Mouse (Mus musculus) cerebellum, adult 2 months (tissue): ENCODE data around the gene Gtpbp10. TPM values are rescaled to one million over a fixed set of nuclear protein-coding genes. Genes with fewer than 3 reads are reported as not detected.

ENCODE experiments used
- DNase-seq, 2 experiments: peaks; one replicate each; pipeline ENCODE4 v3.0.0; 2021
- H3K27ac ChIP-seq: fragments of 200-500 bp; 2 replicates; pipeline ENCODE4 v1.5.1; 2012; ENCODE audit warnings: low read length, control low read depth, inconsistent platforms; ENCODE audit not compliant: insufficient read depth
- H3K27me3 ChIP-seq: fragments of 200-500 bp; 2 replicates; pipeline ENCODE4 v1.6.1; 2012; ENCODE audit warnings: inconsistent platforms, mild to moderate bottlenecking, low read length, moderate library complexity; ENCODE audit not compliant: control insufficient read depth, insufficient read depth
- H3K4me1 ChIP-seq: fragments of 200-500 bp; 2 replicates; pipeline ENCODE4 v1.6.1; 2011; ENCODE audit warnings: low read length; ENCODE audit not compliant: control insufficient read depth, insufficient read depth
- H3K4me3 ChIP-seq: fragments of 200-500 bp; replicated peaks from 2 replicates; pipeline ENCODE3; 2011; ENCODE audit warnings: mild to moderate bottlenecking, low read depth, low read length, control low read depth; ENCODE audit not compliant: insufficient read depth
- CTCF ChIP-seq: fragments of 200-500 bp; IDR thresholded peaks from 2 replicates; pipeline ENCODE4 v1.5.1; 2011; ENCODE audit warnings: low read depth, mild to moderate bottlenecking, control low read depth, low read length, moderate library complexity, borderline replicate concordance; ENCODE audit not compliant: insufficient read depth
- POLR2A ChIP-seq: fragments of 200-500 bp; IDR thresholded peaks from 2 replicates; pipeline ENCODE4 v1.6.1; 2011; ENCODE audit warnings: low read length, control low read depth, borderline replicate concordance; ENCODE audit not compliant: insufficient read depth
- WGBS: fragments of 180-500 bp; shearing (Covaris S2); methylation state at CpG from one replicate; pipeline ENCODE4 v1.1.7; 2018; 5-methylcytosine and 5-hydroxymethylcytosine counted together
- polyA plus RNA-seq: library from polyadenylated mRNA; depleted of rRNA; stranded (reverse); fragments of >200 nt; gene quantifications from 2 replicates; pipeline ENCODE4 v1.2.3, GENCODE M21; 2012

Gene Gtpbp10
- polyA plus RNA-seq, 1 experiment = 9.2 TPM

DNA sequence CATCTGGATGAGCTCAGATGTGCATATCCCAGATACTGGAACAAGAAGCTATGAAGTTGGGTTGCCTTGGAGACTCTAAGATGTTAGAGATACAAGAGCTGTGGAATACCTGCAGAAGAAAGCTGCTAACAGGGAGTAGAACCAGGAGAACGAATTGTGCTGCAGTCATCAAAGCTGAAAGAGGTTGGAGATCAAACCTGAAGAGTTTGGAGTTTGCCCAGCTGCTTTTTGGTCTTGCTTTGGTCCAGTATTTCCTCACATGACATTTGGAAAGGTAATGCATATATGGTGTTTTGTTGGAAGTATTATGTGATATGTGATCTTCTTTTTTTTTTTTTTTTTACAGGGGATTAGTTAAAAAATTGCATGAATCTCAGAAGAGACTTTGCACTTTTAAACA is 23.2 kb downstream of the Gtpbp10 start:
- no peak for TF ChIP-seq POLR2A
- no peak for TF ChIP-seq CTCF
- DNase-seq = no peak
- H3K27ac ChIP-seq = no peak overlapping the region
- H3K27me3 ChIP-seq = no peaks in the 10 kb centered on the region
- H3K4me3 ChIP-seq = no peak overlapping the region
- no peaks in the 10 kb centered on the region for H3K4me1 ChIP-seq
- WGBS = 93% methylated on average over 1 of the region's 1 CpGs

DNA sequence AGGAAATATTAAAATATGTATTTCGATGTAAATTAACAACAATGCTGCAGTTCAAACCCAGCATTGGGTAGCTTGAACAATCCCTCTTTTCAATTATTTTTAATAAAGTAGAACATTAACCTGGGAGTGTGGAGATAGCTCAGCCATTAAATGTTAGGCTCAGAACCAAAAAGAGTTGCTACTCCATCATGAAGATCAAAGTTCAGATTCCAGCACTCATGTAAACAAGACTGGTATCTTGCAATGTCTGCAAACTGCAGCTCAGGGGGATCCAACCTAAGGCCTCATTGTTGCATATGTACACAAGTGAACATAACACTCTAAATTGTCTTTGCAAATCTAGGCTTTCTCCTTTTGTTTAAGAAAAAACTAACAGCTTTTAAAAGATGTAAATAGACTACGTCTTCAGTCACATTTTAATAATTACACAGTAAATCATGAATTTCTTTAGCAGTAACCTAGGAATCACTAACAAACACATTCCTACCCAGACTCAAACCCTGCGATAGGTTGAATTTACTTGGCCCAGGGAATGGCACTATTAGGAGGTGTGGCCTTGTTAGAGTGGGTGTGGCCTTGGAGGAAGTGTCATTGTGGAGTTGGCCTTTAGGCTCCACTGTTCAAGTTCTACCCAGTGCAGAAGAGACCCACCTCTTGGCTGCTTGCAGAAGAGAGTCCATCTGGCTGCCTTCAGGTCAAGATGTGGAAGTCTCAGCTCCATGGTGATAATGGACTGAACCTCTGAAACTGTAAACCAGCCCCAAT is 25.5 kb downstream of the Gtpbp10 start:
- Histone ChIP-seq H3K27ac (no peak overlapping the region), H3K27me3 (no peaks in the 10 kb centered on the region), H3K4me1 (no peaks in the 10 kb centered on the region), H3K4me3 (no peak overlapping the region)
- TF ChIP-seq POLR2A = no peak
- no peak for TF ChIP-seq CTCF
- DNase-seq = no peak
- WGBS = 93% methylated on average over 3 of the region's 3 CpGs

DNA sequence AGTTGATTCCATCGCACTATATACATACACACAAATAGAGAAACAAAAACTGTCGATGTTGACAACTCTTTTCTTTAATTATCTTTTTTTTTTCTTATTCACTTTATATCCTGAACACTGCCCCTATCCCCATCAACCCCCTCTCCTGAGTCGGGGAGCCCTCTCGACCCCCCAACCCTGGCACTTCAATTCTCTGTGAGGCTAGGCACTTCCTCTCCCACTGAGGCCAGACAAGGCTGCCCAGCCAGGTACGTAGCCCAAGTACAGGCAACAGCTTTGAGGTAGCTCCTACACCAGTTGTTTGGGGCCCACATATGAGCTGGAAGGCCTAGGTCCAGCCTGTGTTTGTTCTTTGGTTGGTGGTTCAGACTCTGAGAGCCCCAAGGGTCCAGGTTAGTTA is 43.9 kb downstream of the Gtpbp10 start:
- Histone ChIP-seq H3K27ac (no peak overlapping the region), H3K4me3 (no peak overlapping the region), H3K4me1 (peaks cover 6% of the 10 kb centered on the region; the same call in 1 of the 2 replicates), H3K27me3 (no peaks in the 10 kb centered on the region)
- WGBS = 83% methylated on average over 5 of the region's 5 CpGs
- peak in 1 of 2 experiments; percentile 26 for DNase-seq
- TF ChIP-seq CTCF (no peak), POLR2A (no peak)

DNA sequence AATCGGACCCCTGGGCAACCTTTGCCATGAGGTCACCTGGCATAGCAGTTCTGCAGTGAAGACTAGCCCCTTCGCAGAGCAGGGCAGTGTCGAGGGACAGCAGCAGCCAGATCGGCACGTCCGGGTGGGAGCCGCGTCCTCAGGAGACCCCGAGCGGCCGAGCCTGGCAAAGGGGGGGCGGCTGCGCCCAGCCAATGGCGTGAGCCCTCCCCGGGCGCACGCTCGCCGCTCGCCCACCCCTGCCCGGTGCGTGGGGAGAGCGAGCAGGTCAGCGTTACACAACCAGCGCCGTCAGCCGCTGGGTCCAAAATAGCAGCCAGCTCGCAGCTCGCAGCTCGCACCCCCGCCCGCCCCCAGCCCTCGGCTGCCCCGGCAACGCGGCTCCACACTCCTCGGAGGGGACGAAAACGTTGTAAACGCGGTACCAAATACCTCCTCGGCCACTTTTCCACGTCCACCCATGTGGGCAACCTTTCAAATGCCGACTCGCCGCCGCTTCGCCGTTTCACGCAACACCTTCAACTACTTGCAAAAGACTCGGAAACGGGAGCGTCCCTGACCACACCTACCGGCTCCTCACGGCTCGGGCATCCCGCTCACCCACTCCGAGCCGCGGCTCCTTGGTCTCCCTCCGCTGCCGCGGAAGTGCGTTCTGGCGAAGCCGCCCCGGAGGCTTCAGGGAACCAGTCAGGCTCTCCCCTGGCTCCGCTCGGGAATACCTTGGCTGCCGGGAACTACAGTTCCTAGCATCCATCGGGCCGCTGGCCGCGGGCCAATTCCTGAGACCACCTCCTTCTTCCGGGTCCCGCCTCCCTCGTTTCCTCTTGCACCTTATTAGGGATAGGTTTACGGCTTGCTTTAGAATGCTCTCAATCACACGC is 44.9 kb downstream of the Gtpbp10 start, which contains the start of gene Cldn12:
Gene Cldn12 (minus strand): TSS at position 763 of the 881 bp plus-strand sequence.
- WGBS = under 1% methylated on average over 79 of the region's 79 CpGs
- peak; percentile 97 to 98 for DNase-seq

DNA sequence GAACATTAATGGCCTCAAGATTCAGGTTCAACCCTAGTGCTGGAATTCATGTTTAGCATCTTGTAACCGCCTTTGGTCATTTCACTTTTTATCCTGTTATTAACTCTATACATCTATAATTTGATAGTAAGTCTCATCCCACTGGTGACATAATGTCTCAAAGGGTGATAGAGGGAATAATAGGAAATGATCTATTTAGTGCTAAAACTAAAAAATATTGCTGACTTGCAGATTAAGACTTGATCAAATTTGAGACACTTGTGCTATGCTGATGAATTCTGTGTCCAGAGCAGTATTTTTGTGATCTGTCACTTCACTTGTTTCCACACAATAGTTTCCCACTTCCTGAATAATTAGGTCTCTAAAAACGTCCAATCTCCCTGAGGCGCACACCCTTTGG is 47.9 kb downstream of the Gtpbp10 start:
- Histone ChIP-seq H3K27me3 (no peaks in the 10 kb centered on the region), H3K27ac (no peak overlapping the region), H3K4me1 (peaks cover 17% of the 10 kb centered on the region), H3K4me3 (no peak overlapping the region)
- TF ChIP-seq POLR2A (no peak), CTCF (no peak)
- WGBS = 74% methylated on average over 3 of the region's 3 CpGs
- no peak for DNase-seq

More for the DNA sequence above, 44.9 kb downstream of the Gtpbp10 start, which contains the start of gene Cldn12:
- Histone ChIP-seq H3K27me3 (no peaks in the 10 kb centered on the region), H3K4me3 (peak within 1 kb of the TSS; percentile 94), H3K27ac (peak within 1 kb of the TSS; percentile 93), H3K4me1 (peaks cover 6% of the 10 kb centered on the region; the same call in 1 of the 2 replicates)
- TF ChIP-seq POLR2A (peak; percentile 66; the same call in 1 of the 2 replicates), CTCF (no peak)

DNA sequence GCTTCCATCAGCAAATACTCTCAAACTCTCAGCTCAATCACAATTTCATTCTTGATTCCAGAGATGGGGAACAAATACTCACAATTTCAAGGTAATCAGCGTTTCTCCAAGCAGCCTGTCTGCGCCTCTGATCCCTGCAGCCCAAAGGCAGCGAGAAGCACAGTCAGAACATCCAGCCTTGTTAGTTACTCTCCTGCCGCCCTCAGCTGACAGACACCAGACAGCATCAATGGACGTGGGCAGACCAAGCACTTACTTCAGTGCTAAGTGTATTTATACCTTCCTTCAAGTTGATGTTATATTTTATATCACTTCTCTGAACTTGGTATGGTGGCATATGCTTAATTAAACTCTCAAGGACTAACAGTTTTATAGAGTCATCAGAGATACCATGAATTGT is 48.3 kb downstream of the Gtpbp10 start:
- Histone ChIP-seq H3K4me3 (no peak overlapping the region), H3K4me1 (peaks cover 17% of the 10 kb centered on the region), H3K27me3 (no peaks in the 10 kb centered on the region), H3K27ac (no peak overlapping the region)
- 65% methylated on average over 5 of the region's 5 CpGs for whole genome bisulfite sequencing
- DNase-seq = no peak
- TF ChIP-seq POLR2A (no peak), CTCF (no peak)

DNA sequence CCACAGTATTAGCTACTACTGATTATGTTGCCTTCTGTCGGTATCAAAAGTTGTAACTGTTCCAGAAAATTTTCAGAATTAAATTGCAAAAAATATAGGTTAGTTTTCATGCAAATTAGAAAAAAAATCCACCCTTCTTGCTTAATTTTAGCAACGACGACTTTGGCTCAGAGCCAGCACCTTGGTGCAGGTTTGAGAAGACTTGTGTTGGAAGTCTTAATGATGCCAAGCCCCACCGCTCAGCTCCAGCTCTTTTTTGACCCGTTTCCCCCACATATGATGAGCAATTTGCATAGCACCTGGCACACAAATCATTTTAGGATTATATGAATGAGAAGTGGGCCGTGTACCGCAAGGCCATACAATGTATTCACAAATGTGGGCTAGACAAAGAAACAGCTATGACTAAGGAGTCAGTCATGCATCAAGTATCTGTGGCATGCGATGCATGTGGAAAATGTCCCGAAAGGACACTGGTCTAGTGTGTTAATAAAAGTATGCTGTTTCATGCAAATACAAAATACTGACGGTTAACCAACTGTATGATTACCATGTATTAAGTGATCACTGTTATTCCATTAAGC is 48.9 kb downstream of the Gtpbp10 start:
- peaks cover 17% of the 10 kb centered on the region for H3K4me1 ChIP-seq
- H3K4me3 ChIP-seq = no peak overlapping the region
- 30% methylated on average over 10 of the region's 10 CpGs for WGBS
- H3K27me3 ChIP-seq = no peaks in the 10 kb centered on the region
- TF ChIP-seq CTCF = no peak
- TF ChIP-seq POLR2A = no peak
- H3K27ac ChIP-seq = no peak overlapping the region
- peak; percentile 41 to 50 for DNase-seq
